ENCODE assay signal across 18 mouse cellular contexts in genomic region chr6:54103276-54103975, GRCm38 (mm10).
DNase-seq lines count a peak whose midpoint lies in the region; ATAC-seq and TF ChIP-seq lines count a peak whose summit lies in the region.
"Had no signal": no experiment of that assay in that cellular context is flagged by ENCODE, and none has a peak within 500 bp of the region (broad histone marks: within the 10 kb centered on the region; RNA-seq: fewer than 3 reads in every experiment).

No protein-coding gene starts in this region.

- no peaks in the 10 kb centered on the region for H3K9me3 ChIP-seq in embryonic facial prominence, embryonic 14.5 days (ENCODE audit: control insufficient read depth, low read length)
- H3K9me3 ChIP-seq in embryonic facial prominence, embryonic 10.5 days = no peaks in the 10 kb centered on the region
- H3K9me3 ChIP-seq in kidney, postnatal 0 days (replicated peaks; ENCODE audit: low read length) = no peaks in the 10 kb centered on the region
- no peaks in the 10 kb centered on the region for H3K9me3 ChIP-seq in heart, embryonic 15.5 days (replicated peaks)
- H3K9me3 ChIP-seq in forebrain, embryonic 13.5 days (replicated peaks) = no peaks in the 10 kb centered on the region
- H3K9me3 ChIP-seq: forebrain, embryonic 12.5 days; hindbrain, embryonic 13.5 days; intestine, embryonic 15.5 days; liver, embryonic 15.5 days; midbrain, embryonic 15.5 days had no signal

- no peaks in the 10 kb centered on the region for H3K27me3 ChIP-seq in embryonic facial prominence, embryonic 14.5 days (replicated peaks; ENCODE audit: control insufficient read depth, insufficient read depth, low read length)
- H3K27me3 ChIP-seq in embryonic facial prominence, embryonic 10.5 days (replicated peaks; ENCODE audit: low read depth, poor library complexity, severe bottlenecking) = peaks cover 5% of the 10 kb centered on the region; the same call in 1 of the 2 replicates
- no peaks in the 10 kb centered on the region for H3K27me3 ChIP-seq in kidney, postnatal 0 days (ENCODE audit: insufficient read depth, low read length)
- H3K27me3 ChIP-seq in heart, embryonic 15.5 days = no peaks in the 10 kb centered on the region
- no peaks in the 10 kb centered on the region for H3K27me3 ChIP-seq in forebrain, embryonic 13.5 days
- H3K27me3 ChIP-seq: hindbrain, embryonic 13.5 days; intestine, embryonic 15.5 days; liver, embryonic 15.5 days; midbrain, embryonic 15.5 days had no signal

- peak; percentile 39 for DNase-seq in embryonic facial prominence, embryonic 14.5 days (ENCODE audit: low spot score)
- DNase-seq in embryonic facial prominence, embryonic 10.5 days (ENCODE audit: low spot score) = no peak
- peak; percentile 35 for DNase-seq in kidney, postnatal 0 days (ENCODE audit: low spot score)
- DNase-seq in kidney, postnatal 4 days = no peak
- DNase-seq in 416B (ENCODE audit: low read depth) = peak; percentile 37
- DNase-seq in left cerebral cortex, postnatal 4 days = no peak
- DNase-seq: adrenal gland, adult 8-10 months; B cell, adult 2 months; cerebellum, adult 8-10 months; gastrocnemius, postnatal 25 days; thymus, adult 18-20 months had no signal

- intact Hi-C loops in left cerebral cortex, postnatal 4 days (cut with DNase I) = no loop called here

- no peak overlapping the region for H3K4me3 ChIP-seq in embryonic facial prominence, embryonic 14.5 days (ENCODE audit: low read depth, low read length)
- no peak overlapping the region for H3K4me3 ChIP-seq in embryonic facial prominence, embryonic 10.5 days
- no peak overlapping the region for H3K4me3 ChIP-seq in kidney, postnatal 0 days (replicated peaks; ENCODE audit: low read depth, low read length)
- no peak overlapping the region for H3K4me3 ChIP-seq in heart, embryonic 15.5 days
- H3K4me3 ChIP-seq in forebrain, embryonic 13.5 days = no peak overlapping the region
- H3K4me3 ChIP-seq: forebrain, embryonic 12.5 days; hindbrain, embryonic 13.5 days; intestine, embryonic 15.5 days; liver, embryonic 15.5 days; midbrain, embryonic 15.5 days had no signal

- no peak overlapping the region for H3K4me2 ChIP-seq in embryonic facial prominence, embryonic 14.5 days (ENCODE audit: low read depth, low read length)
- H3K4me2 ChIP-seq in kidney, postnatal 0 days (ENCODE audit: low read length) = no peak overlapping the region
- no peak overlapping the region for H3K4me2 ChIP-seq in heart, embryonic 15.5 days
- H3K4me2 ChIP-seq in forebrain, embryonic 13.5 days = no peak overlapping the region
- H3K4me2 ChIP-seq: forebrain, embryonic 12.5 days; hindbrain, embryonic 13.5 days; intestine, embryonic 15.5 days; liver, embryonic 15.5 days; midbrain, embryonic 15.5 days had no signal

- no peak overlapping the region for H3K27ac ChIP-seq in embryonic facial prominence, embryonic 14.5 days (replicated peaks; ENCODE audit: low read depth, low read length)
- H3K27ac ChIP-seq in embryonic facial prominence, embryonic 10.5 days (replicated peaks) = no peak overlapping the region
- no peak overlapping the region for H3K27ac ChIP-seq in kidney, postnatal 0 days
- no peak overlapping the region; the same call in 1 of the 2 replicates for H3K27ac ChIP-seq in heart, embryonic 15.5 days
- no peak overlapping the region for H3K27ac ChIP-seq in forebrain, embryonic 13.5 days
- H3K27ac ChIP-seq: forebrain, embryonic 12.5 days; hindbrain, embryonic 13.5 days; intestine, embryonic 15.5 days; liver, embryonic 15.5 days; midbrain, embryonic 15.5 days had no signal

- 54% methylated on average over 9 of the region's 9 CpGs for WGBS in embryonic facial prominence, embryonic 14.5 days
- 79% methylated on average over 9 of the region's 9 CpGs for WGBS in embryonic facial prominence, embryonic 10.5 days
- 69% methylated on average over 9 of the region's 9 CpGs for WGBS in kidney, postnatal 0 days
- 56% methylated on average over 9 of the region's 9 CpGs for WGBS in heart, embryonic 15.5 days
- 85% methylated on average over 9 of the region's 9 CpGs for WGBS in forebrain, embryonic 13.5 days

- ATAC-seq in embryonic facial prominence, embryonic 14.5 days (ENCODE audit: low read depth) = no peak
- no peak for ATAC-seq in kidney, postnatal 0 days (replicated peaks; ENCODE audit: low FRiP score, low read depth)
- 0 out of 2 replicates have a peak, but pooled peaks have one; percentile 43 for ATAC-seq in heart, embryonic 15.5 days (replicated peaks; ENCODE audit: insufficient number of reproducible peaks, insufficient read depth, low FRiP score, low read depth)
- ATAC-seq in forebrain, embryonic 13.5 days = no peak
- ATAC-seq: intestine, embryonic 15.5 days; midbrain, embryonic 15.5 days had no signal

- no peak for TF ChIP-seq CTCF in kidney, postnatal 0 days (IDR thresholded peaks at IDR 0.05; ENCODE audit: low read depth)

- no peak overlapping the region for H3K9ac ChIP-seq in embryonic facial prominence, embryonic 14.5 days (ENCODE audit: low read depth, low read length)
- H3K9ac ChIP-seq in kidney, postnatal 0 days (ENCODE audit: low read depth, low read length) = no peak overlapping the region
- no peak overlapping the region for H3K9ac ChIP-seq in heart, embryonic 15.5 days
- H3K9ac ChIP-seq in forebrain, embryonic 13.5 days = no peak overlapping the region
- H3K9ac ChIP-seq: forebrain, embryonic 12.5 days; hindbrain, embryonic 13.5 days; intestine, embryonic 15.5 days; liver, embryonic 15.5 days; midbrain, embryonic 15.5 days had no signal

- H3K4me1 ChIP-seq in embryonic facial prominence, embryonic 14.5 days (ENCODE audit: control insufficient read depth, insufficient read depth, low read length) = no peaks in the 10 kb centered on the region
- H3K4me1 ChIP-seq in embryonic facial prominence, embryonic 10.5 days = peaks cover 20% of the 10 kb centered on the region
- H3K4me1 ChIP-seq in kidney, postnatal 0 days (replicated peaks; ENCODE audit: insufficient read depth, low read length) = peaks cover 9% of the 10 kb centered on the region; the same call in 1 of the 2 replicates
- peaks cover 25% of the 10 kb centered on the region for H3K4me1 ChIP-seq in heart, embryonic 15.5 days (replicated peaks)
- H3K4me1 ChIP-seq in forebrain, embryonic 13.5 days = peaks cover 25% of the 10 kb centered on the region
- H3K4me1 ChIP-seq: liver, embryonic 15.5 days had no signal

- no peaks in the 10 kb centered on the region for H3K36me3 ChIP-seq in embryonic facial prominence, embryonic 14.5 days (ENCODE audit: control insufficient read depth, insufficient read depth, low read length)
- H3K36me3 ChIP-seq in embryonic facial prominence, embryonic 10.5 days (replicated peaks) = no peaks in the 10 kb centered on the region
- H3K36me3 ChIP-seq in kidney, postnatal 0 days (ENCODE audit: insufficient read depth, low read length) = no peaks in the 10 kb centered on the region
- no peaks in the 10 kb centered on the region for H3K36me3 ChIP-seq in heart, embryonic 15.5 days
- no peaks in the 10 kb centered on the region for H3K36me3 ChIP-seq in forebrain, embryonic 13.5 days (ENCODE audit: poor library complexity, severe bottlenecking)
- H3K36me3 ChIP-seq: forebrain, embryonic 12.5 days; hindbrain, embryonic 13.5 days; intestine, embryonic 15.5 days; liver, embryonic 15.5 days; midbrain, embryonic 15.5 days had no signal

Comparison
In these comparisons a context has a peak if more than half of its experiments do, and no peak if none do; other contexts are left out.
1. DNase-seq: peak in embryonic facial prominence, embryonic 14.5 days (single experiment), kidney, postnatal 0 days (single experiment) and 416B (single experiment); none in embryonic facial prominence, embryonic 10.5 days (single experiment), kidney, postnatal 4 days (0 of 2) and left cerebral cortex, postnatal 4 days (single experiment).